Mouse (Mus musculus) E14TG2a.4 (cell line): Measurements from ENCODE around the gene Cfb.

Experiments used
- CTCF ChIP-seq: conservative IDR thresholded peaks from 2 replicates; pipeline ENCODE4 v1.5.1; 2014; ENCODE audit warnings: low read length
- POU5F1 ChIP-seq: IDR thresholded peaks from 2 replicates; pipeline ENCODE4 v1.6.1; 2014; ENCODE audit warnings: low read length, borderline replicate concordance

GRCm38 (mm10) chr17:34861704-34862415, 458 bp downstream of the Cfb start:
- TF ChIP-seq CTCF (no peak), POU5F1 (no peak)
